Mouse (Mus musculus): ENCODE measurements around the gene Glrx3. TPM values are rescaled to one million over a fixed set of nuclear protein-coding genes. Genes with fewer than 3 reads are reported as not detected.
A peak's percentile ranks its signal among the peaks of the same experiment; 100 is the strongest.

The Glrx3 gene
- total and polyA plus RNA-seq, 3 experiments, result 182 to 372 (median 279) TPM

- peaks cover 7% of the 10 kb centered on the region for H3K9me3 ChIP-seq (replicated peaks; ENCODE audit: low read length)
- no peaks in the 10 kb centered on the region for H3K36me3 ChIP-seq (replicated peaks in 1 of 2; ENCODE audit: control insufficient read depth in 1 of 2, insufficient read depth in 1 of 2, low read length in 1 of 2)
- DNase-seq (ENCODE audit: extremely low read depth), result peak; percentile 95
- no peaks in the 10 kb centered on the region; the same call in 1 of the 2 replicates for H3K79me2 ChIP-seq (replicated peaks; ENCODE audit: control insufficient read depth, extremely low read depth, insufficient read depth, poor library complexity, severe bottlenecking)
- dilution Hi-C loops (cut with MboI; ENCODE audit: extremely low pct_ligation_motif_present, extremely low pct_unique_long_range_greater_than_20kb, low sequenced_read_pairs), result no loop called here
- in situ Hi-C loops (cut with MboI; ENCODE audit: low pct_ligation_motif_present, low pct_unique_long_range_greater_than_20kb, low sequenced_read_pairs), result no loop called here
- peak overlapping the region; percentile 59 for H3K4me2 ChIP-seq (ENCODE audit: insufficient read depth, low read depth, poor library complexity, severe bottlenecking)
- no peak overlapping the region for H3K9ac ChIP-seq (ENCODE audit: insufficient read depth, low read depth)
- H3K27me3 ChIP-seq (replicated peaks), result peaks cover 39% of the 10 kb centered on the region
- peaks cover 12 to 35% of the 10 kb centered on the region in 2 experiments for H3K4me1 ChIP-seq (ENCODE audit: control insufficient read depth in 1 of 2, insufficient read depth in 2 of 2)
- H3K4me3 ChIP-seq (replicated peaks in 1 of 3; ENCODE audit: low read depth in 2 of 3, low read length in 2 of 3, poor library complexity in 1 of 3), result no peak overlapping the region
- no peak overlapping the region for H3K27ac ChIP-seq (ENCODE audit: insufficient read depth, low read depth)
- peak; percentile 85 for TF ChIP-seq MAFK (IDR thresholded peaks at IDR 0.05; ENCODE audit: insufficient replicate concordance, low read length)
- peak; percentile 38; the same call in 1 of the 2 replicates for TF ChIP-seq TCF12 (IDR thresholded peaks at IDR 0.05; ENCODE audit: low read depth, low read length)
- TF ChIP-seq RCOR1 (conservative IDR thresholded peaks at IDR 0.05; ENCODE audit: low read depth, low read length), result no peak
- no peak for TF ChIP-seq CHD1 (IDR thresholded peaks at IDR 0.05; ENCODE audit: low read depth, low read length)
- TF ChIP-seq SIN3A (IDR thresholded peaks at IDR 0.05; ENCODE audit: low read length), result 0 out of 2 replicates have a peak, but pooled peaks have one; percentile 16
- peak; percentile 78 for TF ChIP-seq MAZ (IDR thresholded peaks at IDR 0.05; ENCODE audit: low read depth, low read length)
- peak; percentile 57; the same call in 1 of the 2 replicates for TF ChIP-seq IRF4 (IDR thresholded peaks at IDR 0.05; ENCODE audit: low read depth, low read length)
- peak; percentile 30; the same call in 1 of the 2 replicates for TF ChIP-seq ETS1 (conservative IDR thresholded peaks at IDR 0.05; ENCODE audit: low read depth, low read length)
- TF ChIP-seq EP300 (IDR thresholded peaks at IDR 0.05; ENCODE audit: low read length), result peak; percentile 70
- TF ChIP-seq MYC (IDR thresholded peaks at IDR 0.05; ENCODE audit: low read depth, low read length), result no peak
- 0 out of 2 replicates have a peak, but pooled peaks have one; percentile 72 for TF ChIP-seq KAT2A (IDR thresholded peaks at IDR 0.05; ENCODE audit: insufficient replicate concordance, low read length)
- peak; percentile 62 for TF ChIP-seq BHLHE40 (IDR thresholded peaks at IDR 0.05; ENCODE audit: low read depth, low read length)
- TF ChIP-seq MEF2A (IDR thresholded peaks at IDR 0.05; ENCODE audit: borderline replicate concordance, low read depth, low read length), result peak; percentile 49; the same call in 1 of the 2 replicates
- no peak for TF ChIP-seq UBTF (IDR thresholded peaks at IDR 0.05; ENCODE audit: low read depth, low read length)
These were observed 29.9 kb upstream of the Glrx3 start for GRCm38 (mm10) chr7:137407428-137408058.

- peak within 1 kb of the TSS; percentile 53 for H3K27ac ChIP-seq (ENCODE audit: insufficient read depth, low read depth)
- DNase-seq (ENCODE audit: extremely low read depth), result peak; percentile 95
- no peaks in the 10 kb centered on the region; the same call in 1 of the 2 replicates for H3K79me2 ChIP-seq (replicated peaks; ENCODE audit: control insufficient read depth, extremely low read depth, insufficient read depth, poor library complexity, severe bottlenecking)
- dilution Hi-C loops (cut with MboI; ENCODE audit: extremely low pct_ligation_motif_present, extremely low pct_unique_long_range_greater_than_20kb, low sequenced_read_pairs), result no loop called here
- in situ Hi-C loops (cut with MboI; ENCODE audit: low pct_ligation_motif_present, low pct_unique_long_range_greater_than_20kb, low sequenced_read_pairs), result no loop called here
- H3K36me3 ChIP-seq (replicated peaks in 1 of 2; ENCODE audit: control insufficient read depth in 1 of 2, insufficient read depth in 1 of 2, low read length in 1 of 2), result no peaks in the 10 kb centered on the region
- peak within 1 kb of the TSS; percentile 18; the same call in 1 of the 2 replicates for H3K9ac ChIP-seq (ENCODE audit: insufficient read depth, low read depth)
- peaks cover 5% of the 10 kb centered on the region for H3K9me3 ChIP-seq (replicated peaks; ENCODE audit: low read length)
- H3K27me3 ChIP-seq (replicated peaks), result peaks cover 35% of the 10 kb centered on the region
- peaks cover 12 to 35% of the 10 kb centered on the region in 2 experiments for H3K4me1 ChIP-seq (ENCODE audit: control insufficient read depth in 1 of 2, insufficient read depth in 2 of 2)
- H3K4me3 ChIP-seq (replicated peaks in 1 of 3; ENCODE audit: low read depth in 2 of 3, low read length in 2 of 3, poor library complexity in 1 of 3), result peak within 1 kb of the TSS; percentile 63 to 82 (median 76)
- peak within 1 kb of the TSS; percentile 46 for H3K4me2 ChIP-seq (ENCODE audit: insufficient read depth, low read depth, poor library complexity, severe bottlenecking)
- TF ChIP-seq MAX (IDR thresholded peaks at IDR 0.05; ENCODE audit: low read length), result peak; percentile 96
- TF ChIP-seq CHD2 (IDR thresholded peaks at IDR 0.05; ENCODE audit: low read length), result peak; percentile 44; the same call in 1 of the 2 replicates
- TF ChIP-seq IRF4 (IDR thresholded peaks at IDR 0.05; ENCODE audit: low read depth, low read length), result no peak
- TF ChIP-seq BHLHE40 (IDR thresholded peaks at IDR 0.05; ENCODE audit: low read depth, low read length), result no peak
- TF ChIP-seq NRF1 (IDR thresholded peaks at IDR 0.05; ENCODE audit: low read depth, low read length), result peak; percentile 96
- no peak for TF ChIP-seq JUND (conservative IDR thresholded peaks at IDR 0.05; ENCODE audit: low read depth, low read length)
- TF ChIP-seq RCOR1 (conservative IDR thresholded peaks at IDR 0.05; ENCODE audit: low read depth, low read length), result no peak
- TF ChIP-seq E2F4 (IDR thresholded peaks at IDR 0.05; ENCODE audit: insufficient replicate concordance, low read depth, low read length), result no peak
- TF ChIP-seq ZNF384 (IDR thresholded peaks at IDR 0.05; ENCODE audit: low read depth, low read length), result no peak
- TF ChIP-seq CTCF (conservative IDR thresholded peaks at IDR 0.05 in 1 of 2, IDR thresholded peaks at IDR 0.05 in 1 of 2; ENCODE audit: low read depth in 2 of 2, low read length in 2 of 2), result no peak
- no peak for TF ChIP-seq TBP (conservative IDR thresholded peaks at IDR 0.05; ENCODE audit: low read depth, low read length)
- TF ChIP-seq ELF1 (IDR thresholded peaks at IDR 0.05; ENCODE audit: low read depth, low read length), result peak; percentile 81
- TF ChIP-seq GABPA (IDR thresholded peaks at IDR 0.05; ENCODE audit: insufficient replicate concordance, low read depth, low read length), result no peak
- TF ChIP-seq HCFC1 (IDR thresholded peaks at IDR 0.05; ENCODE audit: low read depth, low read length), result peak; percentile 47; the same call in 1 of the 2 replicates
- TF ChIP-seq KAT2A (IDR thresholded peaks at IDR 0.05; ENCODE audit: insufficient replicate concordance, low read length), result no peak
- TF ChIP-seq MEF2A (IDR thresholded peaks at IDR 0.05; ENCODE audit: borderline replicate concordance, low read depth, low read length), result no peak
- no peak for TF ChIP-seq ZKSCAN1 (IDR thresholded peaks at IDR 0.05; ENCODE audit: borderline replicate concordance, low read depth, low read length)
- no peak for TF ChIP-seq MAFK (IDR thresholded peaks at IDR 0.05; ENCODE audit: insufficient replicate concordance, low read length)
- TF ChIP-seq RAD21 (IDR thresholded peaks at IDR 0.05; ENCODE audit: low read depth, low read length), result no peak
- TF ChIP-seq MAZ (IDR thresholded peaks at IDR 0.05; ENCODE audit: low read depth, low read length), result no peak
These were observed 26.8 kb upstream of the Glrx3 start, which contains the start of gene 9430038I01Rik for GRCm38 (mm10) chr7:137410337-137411197. Gene 9430038I01Rik (minus strand): TSS chr7:137410762.

All from CH12.LX (cell line).